Mouse (Mus musculus) 3134 (cell line): ENCODE results near the gene Izumo1r.

Source experiments
- DNase-seq: peaks from one replicate; pipeline ENCODE4 v3.0.0-alpha.2; 2011; ENCODE audit warnings: low spot score; ENCODE audit not compliant: insufficient read length; ENCODE audit errors: extremely low read depth

The Izumo1r gene

GRCm38 (mm10) chr9:14903581-14904378 lies at the start of gene Izumo1r:
TSS of gene Izumo1r (minus strand) at chr9:14903949.
- DNase-seq = no peak

- DNase-seq = no peak
Measured at GRCm38 (mm10) chr9:14951072-14951471, 47.3 kb upstream of the Izumo1r start.

DNA sequence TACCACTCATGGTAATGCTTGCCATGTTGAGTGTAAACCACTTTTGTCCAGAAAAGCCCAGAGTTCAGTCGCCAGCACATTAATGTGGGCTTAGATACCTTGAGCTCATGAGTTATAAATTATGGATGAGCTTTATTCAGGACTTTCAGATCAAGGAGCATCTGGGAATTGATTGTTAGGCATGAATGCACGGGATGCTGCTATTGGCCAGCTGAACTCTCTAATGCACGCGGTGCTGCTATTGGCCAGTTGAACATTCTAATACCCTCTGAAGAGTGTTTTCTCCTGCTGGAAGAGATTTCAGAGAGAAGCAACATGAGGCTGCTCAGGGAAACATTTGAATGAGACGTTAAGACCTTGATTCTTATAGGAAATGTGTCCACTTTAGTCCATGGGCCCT lies 45.1 kb upstream of the Izumo1r start:
- no peak for DNase-seq

DNA sequence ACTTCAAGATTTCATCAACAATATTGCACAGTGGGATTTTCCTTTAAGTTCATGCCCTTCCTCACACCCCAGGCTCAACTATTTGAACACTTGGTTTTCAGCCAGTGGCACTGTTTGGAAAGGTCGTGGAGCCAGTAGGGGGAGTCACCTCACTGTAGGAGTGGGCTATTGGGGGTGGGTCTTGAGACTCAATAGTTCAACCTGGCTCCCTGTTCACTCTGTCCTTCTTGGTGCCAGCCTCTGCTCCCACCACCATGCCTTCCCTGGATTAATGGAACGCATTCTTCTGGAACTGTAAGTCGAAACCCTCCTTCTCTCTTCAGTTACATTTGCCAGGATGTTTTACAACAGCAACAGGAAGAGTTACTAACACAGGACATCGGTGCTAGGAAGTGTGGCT lies 42.9 kb upstream of the Izumo1r start:
- DNase-seq = no peak

DNA sequence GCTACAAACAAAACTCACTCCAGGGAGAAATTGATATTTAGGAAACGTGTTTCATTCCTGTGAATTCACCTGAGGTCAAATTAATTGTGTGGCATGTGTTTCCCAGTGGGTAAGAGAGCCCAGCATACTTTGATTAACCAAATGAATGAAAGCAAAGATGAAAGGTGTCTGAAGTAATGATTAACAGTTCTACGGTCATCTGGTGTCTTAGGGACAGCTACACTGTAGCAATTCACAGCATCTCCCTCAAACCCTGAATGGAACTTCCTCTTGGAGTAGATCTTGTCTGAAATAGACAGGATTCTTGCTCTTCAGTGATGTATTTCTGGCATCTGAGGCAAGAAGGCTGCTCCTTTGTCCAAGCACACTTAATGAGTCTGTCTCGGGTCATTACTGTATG lies 42.2 kb upstream of the Izumo1r start:
- no peak for DNase-seq

GRCm38 (mm10) chr9:14942143-14942720 lies 38.5 kb upstream of the Izumo1r start:
- DNase-seq = no peak

DNA sequence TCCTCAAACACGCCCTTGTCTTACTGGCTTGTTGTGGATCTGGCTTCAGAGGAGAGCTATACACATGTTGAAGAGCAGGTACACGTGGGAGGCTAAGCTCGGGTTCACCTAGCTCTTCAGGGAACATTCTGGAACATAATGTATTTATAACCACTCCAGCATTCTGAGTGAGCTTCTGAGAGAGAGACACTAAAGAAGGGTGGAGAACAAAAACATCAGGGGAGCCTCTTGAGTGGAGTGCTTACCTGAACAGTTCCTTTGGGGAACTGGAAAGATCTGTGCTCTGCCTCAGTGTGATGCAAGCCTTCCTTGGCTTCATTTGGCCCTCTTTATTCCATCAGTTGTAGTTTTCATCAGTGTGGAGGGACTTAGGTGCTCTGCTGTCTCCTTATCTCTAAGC lies 35.9 kb upstream of the Izumo1r start:
- no peak for DNase-seq

- no peak for DNase-seq
Measured at GRCm38 (mm10) chr9:14937308-14937707, 33.6 kb upstream of the Izumo1r start.

DNA sequence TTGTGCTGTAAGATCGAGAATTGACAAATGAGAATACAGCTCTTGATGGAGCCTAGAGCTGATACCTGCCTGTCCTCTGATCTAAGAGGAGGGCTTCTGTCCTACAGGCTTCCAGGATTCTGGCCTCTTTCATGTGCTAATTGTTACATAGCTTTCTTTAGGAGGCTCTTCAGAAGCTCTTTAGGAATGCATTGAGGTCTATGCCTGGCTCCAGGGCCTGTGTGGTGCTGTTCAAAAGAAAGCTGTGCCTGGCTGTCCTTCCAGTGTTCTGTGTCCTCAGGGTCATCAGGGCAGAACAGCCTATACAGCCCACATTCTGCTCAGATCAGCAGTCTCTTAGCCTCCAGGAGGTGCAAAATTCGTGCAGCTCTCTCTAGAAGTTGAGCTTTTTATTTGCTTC lies 31.1 kb upstream of the Izumo1r start:
- DNase-seq = no peak

DNA sequence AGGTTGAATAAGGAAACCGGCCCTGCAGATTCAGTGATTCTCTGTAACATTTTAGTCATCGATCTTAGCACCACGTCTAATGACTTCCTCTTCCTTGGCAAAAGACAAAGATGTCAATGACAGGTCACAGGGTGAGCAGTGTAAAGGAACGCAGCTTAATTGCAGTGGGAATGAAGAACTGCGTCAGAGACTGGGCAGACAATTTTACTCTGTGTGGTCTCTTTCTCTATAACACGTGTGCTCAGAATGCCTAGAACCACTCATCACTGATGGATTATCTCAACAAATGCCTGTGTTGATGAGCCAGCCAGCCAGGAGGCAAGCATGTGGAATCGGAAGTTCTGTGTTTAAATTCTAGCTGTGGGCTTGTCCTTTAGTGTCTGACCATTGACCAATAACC lies 28.2 kb upstream of the Izumo1r start:
- no peak for DNase-seq

GRCm38 (mm10) chr9:14931211-14931610 lies 27.5 kb upstream of the Izumo1r start:
- DNase-seq = no peak

- DNase-seq = no peak
Measured at GRCm38 (mm10) chr9:14926593-14926992, 22.8 kb upstream of the Izumo1r start.

DNA sequence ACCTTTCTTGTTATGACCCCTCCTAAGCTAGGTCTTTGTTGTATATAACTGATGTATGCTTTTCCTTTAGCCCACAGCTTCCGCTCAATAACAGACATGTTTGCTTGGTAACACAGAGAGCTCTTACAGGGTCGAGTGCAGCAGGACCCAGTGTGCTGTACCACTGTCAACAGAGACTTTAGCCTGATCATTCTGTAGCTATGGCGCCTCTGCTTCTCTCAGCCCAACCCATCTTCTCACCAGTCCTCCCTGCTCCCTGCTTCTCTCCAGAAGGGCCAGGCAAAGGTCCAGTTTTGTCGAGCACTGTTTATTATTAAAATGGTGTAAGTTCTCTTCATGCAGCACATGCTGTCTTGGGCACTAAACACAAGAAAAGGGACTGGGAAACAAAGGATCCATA lies 19.9 kb upstream of the Izumo1r start:
- no peak for DNase-seq

DNA sequence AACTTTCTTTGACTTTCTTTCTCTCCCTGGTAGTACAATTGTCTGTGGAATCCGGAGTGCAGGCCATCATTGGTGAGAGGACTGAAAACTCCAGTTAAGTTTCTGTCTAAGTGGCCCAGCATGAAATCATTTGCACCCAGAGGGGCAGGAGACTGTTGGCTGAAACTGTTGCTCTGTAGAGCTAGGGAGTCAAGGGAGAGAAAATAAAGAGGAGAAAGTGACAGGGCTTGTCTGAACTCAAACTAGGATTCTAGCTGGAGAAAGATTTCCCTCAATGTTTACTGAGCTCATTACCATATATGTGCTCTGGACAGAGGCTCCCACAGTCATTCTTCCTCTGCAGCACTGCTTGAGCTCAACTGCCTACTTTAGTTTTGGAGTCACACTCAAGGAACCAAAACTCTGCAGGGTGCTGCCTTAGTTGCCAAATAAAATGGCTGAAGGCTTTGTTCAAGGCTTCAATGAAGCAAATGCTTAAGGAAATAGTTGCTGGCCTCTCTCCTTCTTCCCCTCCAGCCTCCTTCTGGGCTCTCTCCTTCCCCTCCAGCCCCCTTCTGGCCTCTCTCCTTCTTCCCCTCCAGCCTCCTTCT lies 18.3 kb upstream of the Izumo1r start:
- no peak for DNase-seq

GRCm38 (mm10) chr9:14921254-14921653 lies 17.5 kb upstream of the Izumo1r start:
- DNase-seq = no peak

- no peak for DNase-seq
Measured at GRCm38 (mm10) chr9:14920608-14921007, 16.9 kb upstream of the Izumo1r start.

DNA sequence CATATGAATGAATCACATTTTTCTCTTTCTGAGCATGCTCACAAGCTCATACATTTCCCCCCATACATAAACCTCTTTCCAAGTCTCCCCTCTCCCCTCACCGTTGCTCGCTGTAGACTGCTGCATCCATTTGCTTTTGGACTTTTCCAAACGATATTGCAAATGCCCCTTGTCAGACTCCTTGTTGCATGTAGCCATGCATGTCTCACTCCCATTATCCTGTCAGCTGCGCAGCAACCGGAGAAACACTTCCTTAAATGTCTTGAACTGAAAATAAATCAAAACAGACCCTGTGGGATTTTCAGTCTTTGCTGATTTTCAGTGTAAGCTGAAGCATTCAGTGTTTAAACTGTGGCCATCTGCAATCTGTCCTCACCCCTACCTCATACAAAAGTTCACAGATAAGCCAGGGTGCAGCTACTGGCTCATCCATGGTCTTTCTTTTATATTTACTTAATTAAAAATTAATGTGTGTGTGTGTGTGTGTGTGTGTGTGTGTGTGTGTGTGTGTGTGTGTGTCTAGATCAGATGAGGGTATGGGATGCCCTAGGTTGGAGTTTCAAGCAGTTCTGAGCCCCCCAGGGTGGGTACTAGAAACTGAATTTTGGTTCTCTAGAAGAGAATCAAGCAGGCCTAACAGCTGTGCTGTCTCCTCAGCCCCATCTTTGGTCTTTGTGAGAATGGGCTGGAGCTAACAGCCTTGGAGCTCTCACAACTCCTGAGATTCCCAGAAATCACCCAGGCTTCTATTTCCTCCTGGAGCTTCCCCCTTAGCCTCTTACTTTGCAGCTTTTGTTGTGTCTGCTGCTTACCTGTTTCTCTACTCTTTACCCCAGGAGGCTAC lies 15.3 kb upstream of the Izumo1r start:
- DNase-seq = no peak

DNA sequence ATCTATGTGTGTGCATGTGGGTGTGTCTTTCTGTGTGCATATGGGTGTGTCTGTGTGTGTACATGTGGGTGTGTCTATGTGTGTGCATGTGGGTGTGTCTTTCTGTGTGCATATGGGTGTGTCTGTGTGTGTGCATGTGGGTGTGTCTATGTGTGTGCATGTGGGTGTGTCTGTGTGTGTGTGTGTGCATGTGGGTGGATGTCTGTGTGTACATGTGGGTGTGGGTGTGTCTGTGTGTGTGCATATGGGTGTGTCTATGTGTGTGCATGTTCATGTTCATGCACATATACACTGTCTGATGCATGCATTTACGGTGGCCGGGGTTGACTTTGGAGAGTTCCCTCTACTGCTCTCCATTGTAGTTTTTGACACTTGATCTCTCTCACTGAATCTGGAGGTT lies 13.9 kb upstream of the Izumo1r start:
- DNase-seq = no peak

DNA sequence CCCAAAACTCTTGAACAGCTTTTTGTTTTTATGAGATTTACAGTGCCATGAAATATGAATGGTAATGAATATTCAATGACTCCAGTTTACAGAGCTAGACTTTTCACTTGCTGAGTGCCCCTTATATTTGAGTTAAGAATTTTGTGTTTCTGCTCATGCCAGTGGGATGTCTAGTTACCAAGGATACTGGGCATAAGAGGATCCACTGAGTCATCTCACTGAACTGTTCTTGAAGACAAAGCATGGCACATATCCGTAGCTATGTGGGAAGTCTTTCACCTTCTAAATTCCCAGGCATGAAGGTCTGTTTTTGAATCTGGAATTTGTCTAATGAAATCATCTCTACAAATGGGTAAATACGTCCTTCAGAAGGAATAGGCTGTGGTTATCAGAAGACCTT lies 8.3 kb upstream of the Izumo1r start:
- no peak for DNase-seq

DNA sequence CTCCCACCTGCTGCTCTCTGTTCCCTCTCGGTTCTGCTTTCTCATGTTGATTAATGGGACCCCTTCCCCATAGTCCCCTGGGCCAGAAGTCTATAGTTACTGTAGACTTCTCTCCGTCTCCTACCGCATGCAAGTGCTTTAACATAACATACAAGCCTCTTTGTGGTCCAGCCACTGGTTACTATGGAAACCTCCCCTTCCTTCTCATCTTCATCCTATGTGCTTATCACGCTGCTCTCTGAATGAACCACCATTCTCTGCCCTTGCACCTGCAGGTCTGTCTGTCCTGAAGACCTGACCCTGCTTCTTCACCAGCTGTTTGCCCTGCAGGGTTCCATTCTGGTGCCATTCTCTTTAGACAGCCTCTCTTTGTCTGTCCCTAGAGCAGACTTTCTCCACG lies 6.2 kb upstream of the Izumo1r start:
- DNase-seq = no peak

- DNase-seq = no peak
Measured at GRCm38 (mm10) chr9:14907816-14908415, 4.2 kb upstream of the Izumo1r start.
